Mouse (Mus musculus) 3134 (cell line): ENCODE measurements at regions not wholly inside any gene's neighbourhood (a gene's known extent, or its start where the extent isn't known, plus 50 kb on each side); places are given as distances from the start of the nearest gene placed in this dataset.

Experiments used
- DNase-seq: peaks from one replicate; pipeline ENCODE4 v3.0.0-alpha.2; 2011; ENCODE audit warnings: low spot score; ENCODE audit not compliant: insufficient read length; ENCODE audit errors: extremely low read depth

- no peak for DNase-seq
Measured at GRCm38 (mm10) chr9:61470815-61471505, 98.8 kb downstream of the Tle3 start.

GRCm38 (mm10) chr9:61468897-61469509 lies 96.8 kb downstream of the Tle3 start:
- no peak for DNase-seq

GRCm38 (mm10) chr9:61468368-61468848 lies 96.2 kb downstream of the Tle3 start:
- DNase-seq = no peak
